Mouse (Mus musculus) layer of hippocampus, postnatal 14 days (tissue): Measurements from ENCODE around the gene Rasl11a. TPM values are rescaled to one million over a fixed set of nuclear protein-coding genes. Genes with fewer than 3 reads are reported as not detected.
"Not testable (repeated sequence)": the region's sequence is repeated elsewhere in the genome, so short reads cannot be mapped to it uniquely, and the experiment has no call there.

ENCODE experiments used
- DNase-seq, 2 experiments: peaks; one replicate each; pipeline ENCODE4 v3.0.0; 2021 to 2022; ENCODE audit warnings: low spot score in 2 of 2, mixed read lengths in 1 of 2
- total RNA-seq, 2 experiments: library from RNA; stranded (reverse); gene quantifications; 2 replicates each; pipeline ENCODE4 v1.2.3; 2021

Gene Rasl11a
- total RNA-seq, 2 experiments from 2014 or later: 22.6 to 25.5 TPM

GRCm38 (mm10) chr5:146841301-146841700 lies 3.6 kb upstream of the Rasl11a start:
- peak in 1 of 2 experiments; percentile 58 for DNase-seq

- peak in 1 of 2 experiments; percentile 65 for DNase-seq
Observed at GRCm38 (mm10) chr5:146841996-146842395, 2.9 kb upstream of the Rasl11a start.

GRCm38 (mm10) chr5:146844301-146844941 lies 450 bp upstream of the Rasl11a start:
- DNase-seq: no peak

GRCm38 (mm10) chr5:146846489-146846888 lies 1.6 kb downstream of the Rasl11a start:
- no peak for DNase-seq

GRCm38 (mm10) chr5:146848936-146849582 lies 4.2 kb downstream of the Rasl11a start:
- no peak for DNase-seq

- no peak for DNase-seq
Observed at GRCm38 (mm10) chr5:146856106-146856505, 11.2 kb downstream of the Rasl11a start.

GRCm38 (mm10) chr5:146857620-146858019 lies 12.7 kb downstream of the Rasl11a start:
- DNase-seq: no peak

GRCm38 (mm10) chr5:146858772-146859171 lies 13.9 kb downstream of the Rasl11a start:
- no peak for DNase-seq

GRCm38 (mm10) chr5:146859246-146859645 lies 14.4 kb downstream of the Rasl11a start:
- no peak for DNase-seq

- no peak for DNase-seq
Observed at GRCm38 (mm10) chr5:146860222-146860998, 15.5 kb downstream of the Rasl11a start.

GRCm38 (mm10) chr5:146861588-146861987 lies 16.7 kb downstream of the Rasl11a start:
- DNase-seq: peak in 1 of 2 experiments; percentile 59

GRCm38 (mm10) chr5:146865511-146865910 lies 20.6 kb downstream of the Rasl11a start:
- DNase-seq: no peak

GRCm38 (mm10) chr5:146866277-146866676 lies 21.4 kb downstream of the Rasl11a start:
- DNase-seq: no peak

- peak; percentile 69 to 78 for DNase-seq
Observed at GRCm38 (mm10) chr5:146867246-146867945, 22.5 kb downstream of the Rasl11a start.

- DNase-seq: no peak
Observed at GRCm38 (mm10) chr5:146867946-146868314, 23.1 kb downstream of the Rasl11a start.

- no peak for DNase-seq
Observed at GRCm38 (mm10) chr5:146872981-146873631, 28.2 kb downstream of the Rasl11a start.

GRCm38 (mm10) chr5:146876024-146876423 lies 31.2 kb downstream of the Rasl11a start:
- no peak for DNase-seq

- DNase-seq: not testable (repeated sequence)
Observed at GRCm38 (mm10) chr5:146877882-146878281, 33.0 kb downstream of the Rasl11a start.

GRCm38 (mm10) chr5:146882261-146882660 lies 37.4 kb downstream of the Rasl11a start:
- DNase-seq: no peak

GRCm38 (mm10) chr5:146883053-146883452 lies 38.2 kb downstream of the Rasl11a start:
- no peak for DNase-seq
